ENCODE assay signal across 8 mouse cellular contexts in genomic region chr17:46484461-46484875, GRCm38 (mm10). TPM values are rescaled to one million over a fixed set of nuclear protein-coding genes. Genes with fewer than 3 reads are reported as not detected.
DNase-seq lines count a peak whose midpoint lies in the region; ATAC-seq and TF ChIP-seq lines count a peak whose summit lies in the region.

No protein-coding gene starts in this region.

- ATAC-seq in midbrain, embryonic 14.5 days (ENCODE audit: low FRiP score, low TSS enrichment): no peak

- H3K4me1 ChIP-seq in hindbrain, embryonic 10.5 days (replicated peaks): peaks cover 41% of the 10 kb centered on the region
- peaks cover 39% of the 10 kb centered on the region for H3K4me1 ChIP-seq in midbrain, embryonic 14.5 days (ENCODE audit: control insufficient read depth, insufficient read depth, low read length)
- H3K4me1 ChIP-seq in heart, adult 2 months (ENCODE audit: control insufficient read depth, insufficient read depth, low read length): no peaks in the 10 kb centered on the region

- H3K9me3 ChIP-seq in hindbrain, embryonic 10.5 days: no peaks in the 10 kb centered on the region
- H3K9me3 ChIP-seq in midbrain, embryonic 14.5 days (ENCODE audit: control insufficient read depth, low read length): no peaks in the 10 kb centered on the region

- peak overlapping the region; percentile 50; the same call in 1 of the 2 replicates for H3K9ac ChIP-seq in midbrain, embryonic 14.5 days (replicated peaks; ENCODE audit: low read length)
- no peak overlapping the region for H3K9ac ChIP-seq in heart, adult 2 months (ENCODE audit: low read depth, low read length)

- TF ChIP-seq EP300 in heart, adult 2 months (IDR thresholded peaks at IDR 0.05; ENCODE audit: insufficient read depth, low read depth, low read length): no peak

- peak overlapping the region; percentile 67 for H3K4me2 ChIP-seq in midbrain, embryonic 14.5 days (ENCODE audit: low read length)

- TF ChIP-seq POLR2A in heart, adult 2 months (IDR thresholded peaks at IDR 0.05; ENCODE audit: insufficient read depth, low read depth, low read length): no peak

- H3K36me3 ChIP-seq in hindbrain, embryonic 10.5 days: peaks cover 10% of the 10 kb centered on the region; the same call in 1 of the 2 replicates
- peaks cover 26% of the 10 kb centered on the region for H3K36me3 ChIP-seq in midbrain, embryonic 14.5 days (ENCODE audit: control insufficient read depth, insufficient read depth, low read length)
- no peaks in the 10 kb centered on the region for H3K36me3 ChIP-seq in heart, adult 2 months (ENCODE audit: control insufficient read depth, insufficient read depth, low read length)

- DNase-seq in layer of hippocampus, adult 11-12 months (ENCODE audit: low spot score): peak; percentile 35
- DNase-seq in layer of hippocampus, postnatal 25 days (ENCODE audit: extremely low spot score in 1 of 2, low spot score in 1 of 2): no peak
- DNase-seq in cerebellum, adult 11-12 months: peak; percentile 67
- DNase-seq in hindbrain, embryonic 10.5 days (ENCODE audit: low spot score): peak; percentile 23
- no peak for DNase-seq in midbrain, embryonic 14.5 days
- no peak for DNase-seq in adrenal gland, postnatal 10 days
- no peak for DNase-seq in urinary bladder, postnatal 25 days (ENCODE audit: low spot score)
- DNase-seq in heart, adult 2 months: no peak

- H3K27me3 ChIP-seq in hindbrain, embryonic 10.5 days (ENCODE audit: insufficient read depth, poor library complexity, severe bottlenecking): peaks cover 82% of the 10 kb centered on the region
- H3K27me3 ChIP-seq in midbrain, embryonic 14.5 days (ENCODE audit: control insufficient read depth, insufficient read depth, low read length): peaks cover 7% of the 10 kb centered on the region; the same call in 1 of the 2 replicates
- peaks cover 13% of the 10 kb centered on the region for H3K27me3 ChIP-seq in heart, adult 2 months (ENCODE audit: control insufficient read depth, insufficient read depth, low read length)

- no peak for TF ChIP-seq CTCF in heart, adult 2 months (IDR thresholded peaks at IDR 0.05)

- WGBS in hindbrain, embryonic 10.5 days: 8% methylated on average over 6 of the region's 6 CpGs
- WGBS in midbrain, embryonic 14.5 days: 7% methylated on average over 6 of the region's 6 CpGs
- WGBS in heart, adult 2 months: 19% methylated on average over 6 of the region's 6 CpGs

- H3K4me3 ChIP-seq in hindbrain, embryonic 10.5 days: peak overlapping the region; percentile 56
- peak overlapping the region; percentile 32 for H3K4me3 ChIP-seq in midbrain, embryonic 14.5 days (replicated peaks; ENCODE audit: low read depth, low read length)
- no peak overlapping the region for H3K4me3 ChIP-seq in heart, adult 2 months

- H3K27ac ChIP-seq in hindbrain, embryonic 10.5 days: peak overlapping the region; percentile 80; the same call in 1 of the 2 replicates
- peak overlapping the region; percentile 37; the same call in 1 of the 2 replicates for H3K27ac ChIP-seq in midbrain, embryonic 14.5 days (replicated peaks; ENCODE audit: low read depth, low read length)
- H3K27ac ChIP-seq in heart, adult 2 months: no peak overlapping the region

- intact Hi-C loops in heart, adult 2 months (cut with DNase I): no loop called here

- H3K79me2 ChIP-seq in heart, adult 2 months (replicated peaks; ENCODE audit: control insufficient read depth, insufficient read depth, low read length): no peaks in the 10 kb centered on the region

RNA-seq across cellular contexts. Expression of gene Ttbk1, which starts 3.0 kb away (rescaled TPM):
- total RNA-seq in layer of hippocampus, postnatal 25 days (2021): 100 to 1,000 TPM; 112 to 124 TPM
- 1.4 and 2.1 TPM in 2 replicates for polyA plus RNA-seq in hindbrain, embryonic 10.5 days (2016; fragmentation: Nextera tagmentation; extraction: Ambion mirVana)
- 6.1 and 6.2 TPM in 2 replicates for polyA plus RNA-seq in midbrain, embryonic 14.5 days (2014; fragmentation: Nextera tagmentation; extraction: Ambion mirVana)
- total RNA-seq in adrenal gland, postnatal 10 days (2021): 1 to 10 TPM; 1.2 to 2.2 TPM
- total RNA-seq in heart, adult 2 months (2021): under 1 TPM; 0.16 to 0.23 TPM
- 0.21 and 0.23 TPM in 2 replicates for polyA plus RNA-seq in heart, adult 2 months (2012; rRNA removed)

RNA-seq across cellular contexts. Expression of gene Dnph1, which starts 12.0 kb away (rescaled TPM):
- 1 to 10 TPM; 5.1 to 6.7 TPM for total RNA-seq in layer of hippocampus, postnatal 25 days (2021)
- 75.2 and 91.2 TPM in 2 replicates for polyA plus RNA-seq in hindbrain, embryonic 10.5 days (2016; fragmentation: Nextera tagmentation; extraction: Ambion mirVana)
- polyA plus RNA-seq in midbrain, embryonic 14.5 days (2014; fragmentation: Nextera tagmentation; extraction: Ambion mirVana): 17.2 and 20.4 TPM in 2 replicates
- 1 to 10 TPM; 5.7 to 6.1 TPM for total RNA-seq in adrenal gland, postnatal 10 days (2021)
- 1 to 10 TPM; 1.8 to 1.9 TPM for total RNA-seq in heart, adult 2 months (2021)
- polyA plus RNA-seq in heart, adult 2 months (2012; rRNA removed): 0.80 and 0.97 TPM in 2 replicates

RNA-seq across cellular contexts. Expression of gene Slc22a7, which starts 46.2 kb away (rescaled TPM):
- total RNA-seq in layer of hippocampus, postnatal 25 days (2021): under 1 TPM in 1 of 2 experiments, not detected in 1; 0.32 TPM
- not detected in 2 replicates for polyA plus RNA-seq in hindbrain, embryonic 10.5 days (2016; fragmentation: Nextera tagmentation; extraction: Ambion mirVana)
- polyA plus RNA-seq in midbrain, embryonic 14.5 days (2014; fragmentation: Nextera tagmentation; extraction: Ambion mirVana): not detected in 2 replicates
- total RNA-seq in adrenal gland, postnatal 10 days (2021): 10 to 100 TPM in 1 of 2 experiments, 1 to 10 TPM in 1; 5.4 to 14.6 TPM
- total RNA-seq in heart, adult 2 months (2021): not detected
- polyA plus RNA-seq in heart, adult 2 months (2012; rRNA removed): 0.38 TPM in 1 of 2 replicates, not detected in the other

RNA-seq across cellular contexts. Expression of gene Crip3, which starts 55.7 kb away (rescaled TPM):
- total RNA-seq in layer of hippocampus, postnatal 25 days (2021): 1 to 10 TPM; 2.5 to 2.9 TPM
- 0.50 and 0.64 TPM in 2 replicates for polyA plus RNA-seq in hindbrain, embryonic 10.5 days (2016; fragmentation: Nextera tagmentation; extraction: Ambion mirVana)
- 1.00 and 4.2 TPM in 2 replicates for polyA plus RNA-seq in midbrain, embryonic 14.5 days (2014; fragmentation: Nextera tagmentation; extraction: Ambion mirVana)
- total RNA-seq in adrenal gland, postnatal 10 days (2021): under 1 TPM; 0.39 to 1.00 TPM
- total RNA-seq in heart, adult 2 months (2021): under 1 TPM; 0.76 to 0.82 TPM
- 3.5 and 3.8 TPM in 2 replicates for polyA plus RNA-seq in heart, adult 2 months (2012; rRNA removed)

Comparison
In these comparisons a context has a peak if more than half of its experiments do, and no peak if none do; other contexts are left out.
1. DNase-seq: peak in layer of hippocampus, adult 11-12 months (single experiment), cerebellum, adult 11-12 months (single experiment) and hindbrain, embryonic 10.5 days (single experiment); none in layer of hippocampus, postnatal 25 days (0 of 2), midbrain, embryonic 14.5 days (single experiment), adrenal gland, postnatal 10 days (single experiment), urinary bladder, postnatal 25 days (single experiment) and heart, adult 2 months (0 of 2).
2. RNA of gene Ttbk1, which starts 3.0 kb away (total RNA-seq): 112 to 124 TPM in layer of hippocampus, postnatal 25 days; 1.2 to 2.2 TPM in adrenal gland, postnatal 10 days and 0.16 to 0.23 TPM in heart, adult 2 months; every median in the first group is over 10 times any median in the second.
3. RNA of gene Slc22a7, which starts 46.2 kb away (total RNA-seq): 5.4 to 14.6 TPM in adrenal gland, postnatal 10 days; 0.32 TPM in layer of hippocampus, postnatal 25 days and not detected in heart, adult 2 months; every median in the first group is over 4 times any median in the second.